Mouse (Mus musculus) cerebellum, postnatal 25 days (tissue): ENCODE results near the gene Gm14435.
"Not testable (repeated sequence)": the region's sequence is repeated elsewhere in the genome, so short reads cannot be mapped to it uniquely, and the experiment has no call there.

ENCODE experiments used
- DNase-seq, 2 experiments: peaks; one replicate each; pipeline ENCODE4 v3.0.0; 2021; ENCODE audit warnings: mixed read lengths in 2 of 2

The Gm14435 gene

DNA sequence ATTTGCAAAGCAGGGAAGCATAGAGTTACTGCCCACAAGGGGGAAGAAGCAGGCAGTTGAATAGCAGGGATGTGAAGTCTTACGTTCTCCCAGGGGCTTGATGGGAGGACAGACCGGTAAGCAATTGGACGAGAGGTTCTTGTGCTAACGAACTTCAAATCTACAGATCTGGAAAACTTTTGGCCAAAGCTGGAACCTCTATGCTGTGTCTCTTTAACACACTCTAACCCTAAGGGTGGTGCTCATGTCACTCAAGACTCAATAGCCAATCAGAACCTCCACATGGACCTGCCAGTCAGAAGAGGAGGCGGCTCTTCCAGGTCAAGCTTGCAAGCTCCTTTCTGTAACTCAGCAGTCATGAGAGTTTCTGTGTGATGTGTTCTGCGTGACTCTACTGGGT is at the start of gene Gm14435:
Gm14435 (plus strand) TSS at position 301 of the 400 bp plus-strand sequence.
- DNase-seq = not testable (repeated sequence)
